Mouse (Mus musculus): ENCODE results near the gene Prom1. TPM values are rescaled to one million over a fixed set of nuclear protein-coding genes. Genes with fewer than 3 reads are reported as not detected.

The Prom1 gene
- polyA plus RNA-seq, 1 experiment from 2014 or later = 136 TPM

GRCm38 (mm10) chr5:43997626-43998025, 104.2 kb downstream of the Prom1 start:
- no peak overlapping the region for H3K4me3 ChIP-seq (ENCODE audit: low read depth, low read length)
- DNase-seq (ENCODE audit: low spot score) = no peak
- H3K27me3 ChIP-seq (ENCODE audit: control insufficient read depth, insufficient read depth, low read length) = no peaks in the 10 kb centered on the region

DNA sequence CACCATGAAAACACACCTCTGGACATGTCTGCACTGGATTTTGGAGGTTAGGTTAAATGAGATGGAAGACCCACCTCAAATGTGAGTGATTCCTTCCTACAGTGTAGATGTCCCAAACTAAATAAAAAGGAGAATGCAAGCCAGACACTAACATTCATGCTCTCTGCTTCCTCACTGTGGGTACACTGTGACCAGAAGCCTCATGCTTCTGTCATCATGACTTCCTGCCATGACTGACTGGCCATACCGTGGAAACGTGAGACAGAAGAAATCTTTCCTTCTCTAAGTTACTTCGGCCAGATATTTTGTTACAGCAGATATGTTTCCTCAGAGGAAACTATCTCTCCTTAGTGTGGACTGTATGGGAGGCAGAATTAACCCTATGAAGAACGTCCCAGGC, 105.7 kb downstream of the Prom1 start:
- no peaks in the 10 kb centered on the region for H3K36me3 ChIP-seq (ENCODE audit: control insufficient read depth, insufficient read depth, low read length)
- WGBS = 81% methylated on average over 4 of the region's 4 CpGs
- no peaks in the 10 kb centered on the region for H3K27me3 ChIP-seq (ENCODE audit: control insufficient read depth, insufficient read depth, low read length)
- H3K4me2 ChIP-seq (replicated peaks; ENCODE audit: low read depth, low read length) = no peak overlapping the region
- no peaks in the 10 kb centered on the region for H3K9me3 ChIP-seq (ENCODE audit: control insufficient read depth, low read length)
- no peak for DNase-seq (ENCODE audit: low spot score)
- no peak overlapping the region for H3K27ac ChIP-seq (ENCODE audit: low read depth, low read length)
- no peak overlapping the region for H3K4me3 ChIP-seq (ENCODE audit: low read depth, low read length)
- no peak for ATAC-seq (ENCODE audit: low FRiP score)
- no peaks in the 10 kb centered on the region for H3K4me1 ChIP-seq (replicated peaks; ENCODE audit: control insufficient read depth, insufficient read depth, low read length)
- H3K9ac ChIP-seq (ENCODE audit: low read depth, low read length) = no peak overlapping the region

More at GRCm38 (mm10) chr5:43997626-43998025, 104.2 kb downstream of the Prom1 start:
- H3K9ac ChIP-seq (ENCODE audit: low read depth, low read length) = no peak overlapping the region
- ATAC-seq (ENCODE audit: low FRiP score) = no peak
- no peaks in the 10 kb centered on the region for H3K4me1 ChIP-seq (replicated peaks; ENCODE audit: control insufficient read depth, insufficient read depth, low read length)
- peaks cover 5% of the 10 kb centered on the region; the same call in 1 of the 2 replicates for H3K36me3 ChIP-seq (ENCODE audit: control insufficient read depth, insufficient read depth, low read length)
- no peak overlapping the region for H3K4me2 ChIP-seq (replicated peaks; ENCODE audit: low read depth, low read length)
- H3K27ac ChIP-seq (ENCODE audit: low read depth, low read length) = no peak overlapping the region
- no peaks in the 10 kb centered on the region for H3K9me3 ChIP-seq (ENCODE audit: control insufficient read depth, low read length)
- WGBS = 93% methylated on average over 8 of the region's 8 CpGs

DNA sequence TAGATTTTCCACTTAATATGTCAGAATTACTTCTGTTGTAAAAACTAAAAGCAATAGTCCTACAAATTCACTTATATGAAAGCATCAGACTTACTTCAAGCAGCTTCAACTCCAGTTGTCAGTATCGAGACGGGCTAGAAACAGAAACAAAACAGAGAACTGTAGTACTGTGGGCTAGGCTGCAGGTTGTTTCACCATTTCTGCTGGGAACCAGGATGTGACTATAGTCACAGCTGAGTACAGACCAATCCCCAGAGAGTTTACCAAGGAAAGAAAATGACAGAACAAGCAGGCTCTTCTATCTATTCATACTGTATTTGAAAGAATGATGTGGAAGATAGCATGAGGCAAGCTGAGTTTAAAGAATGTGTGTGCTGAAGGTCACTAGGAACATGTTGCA, 106.9 kb downstream of the Prom1 start:
- Histone ChIP-seq H3K9me3 (ENCODE audit: control insufficient read depth, low read length) (no peaks in the 10 kb centered on the region), H3K4me1 (replicated peaks; ENCODE audit: control insufficient read depth, insufficient read depth, low read length) (no peaks in the 10 kb centered on the region), H3K4me3 (ENCODE audit: low read depth, low read length) (no peak overlapping the region), H3K4me2 (replicated peaks; ENCODE audit: low read depth, low read length) (no peak overlapping the region), H3K9ac (ENCODE audit: low read depth, low read length) (no peak overlapping the region), H3K27ac (ENCODE audit: low read depth, low read length) (no peak overlapping the region), H3K36me3 (ENCODE audit: control insufficient read depth, insufficient read depth, low read length) (no peaks in the 10 kb centered on the region), H3K27me3 (ENCODE audit: control insufficient read depth, insufficient read depth, low read length) (no peaks in the 10 kb centered on the region)
- ATAC-seq (ENCODE audit: low FRiP score) (no peak), DNase-seq (ENCODE audit: low spot score) (no peak)
- 89% methylated on average over 2 of the region's 2 CpGs for WGBS

- WGBS = 55% methylated on average over 6 of the region's 6 CpGs
- Histone ChIP-seq H3K4me3 (ENCODE audit: low read depth, low read length) (no peak overlapping the region), H3K36me3 (ENCODE audit: control insufficient read depth, insufficient read depth, low read length) (no peaks in the 10 kb centered on the region), H3K9me3 (ENCODE audit: control insufficient read depth, low read length) (no peaks in the 10 kb centered on the region), H3K27ac (ENCODE audit: low read depth, low read length) (no peak overlapping the region), H3K27me3 (ENCODE audit: control insufficient read depth, insufficient read depth, low read length) (no peaks in the 10 kb centered on the region), H3K4me1 (replicated peaks; ENCODE audit: control insufficient read depth, insufficient read depth, low read length) (no peaks in the 10 kb centered on the region), H3K9ac (ENCODE audit: low read depth, low read length) (no peak overlapping the region), H3K4me2 (replicated peaks; ENCODE audit: low read depth, low read length) (no peak overlapping the region)
- peak; percentile 51 for DNase-seq (ENCODE audit: low spot score)
- no peak for ATAC-seq (ENCODE audit: low FRiP score)
Measured at GRCm38 (mm10) chr5:43990316-43990715, 111.5 kb downstream of the Prom1 start.

DNA sequence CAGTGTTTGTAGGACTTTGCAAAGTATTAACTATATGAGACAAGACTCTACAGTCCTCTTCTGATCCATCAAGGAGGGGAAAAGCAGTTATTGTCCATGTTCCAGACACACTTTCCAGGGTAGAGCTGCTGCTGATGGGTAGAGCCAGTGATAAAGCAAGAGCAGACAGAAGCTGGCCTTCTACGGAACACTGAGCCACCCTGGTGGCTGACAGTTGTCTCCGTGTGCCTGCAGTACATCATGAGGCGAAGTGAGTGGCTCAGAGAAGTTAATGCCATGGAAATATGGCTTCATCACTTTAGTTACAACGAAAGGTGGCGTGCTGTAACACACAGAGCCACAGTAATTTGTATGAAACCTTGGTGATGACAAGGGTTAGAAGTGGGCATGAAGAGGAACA, 112.8 kb downstream of the Prom1 start:
- H3K9ac ChIP-seq (ENCODE audit: low read depth, low read length) = no peak overlapping the region
- H3K27me3 ChIP-seq (ENCODE audit: control insufficient read depth, insufficient read depth, low read length) = no peaks in the 10 kb centered on the region
- H3K27ac ChIP-seq (ENCODE audit: low read depth, low read length) = no peak overlapping the region
- no peaks in the 10 kb centered on the region for H3K9me3 ChIP-seq (ENCODE audit: control insufficient read depth, low read length)
- no peak overlapping the region for H3K4me2 ChIP-seq (replicated peaks; ENCODE audit: low read depth, low read length)
- no peaks in the 10 kb centered on the region for H3K36me3 ChIP-seq (ENCODE audit: control insufficient read depth, insufficient read depth, low read length)
- no peaks in the 10 kb centered on the region for H3K4me1 ChIP-seq (replicated peaks; ENCODE audit: control insufficient read depth, insufficient read depth, low read length)
- 81% methylated on average over 5 of the region's 5 CpGs for WGBS
- H3K4me3 ChIP-seq (ENCODE audit: low read depth, low read length) = no peak overlapping the region
- DNase-seq (ENCODE audit: low spot score) (no peak), ATAC-seq (ENCODE audit: low FRiP score) (no peak)

DNA sequence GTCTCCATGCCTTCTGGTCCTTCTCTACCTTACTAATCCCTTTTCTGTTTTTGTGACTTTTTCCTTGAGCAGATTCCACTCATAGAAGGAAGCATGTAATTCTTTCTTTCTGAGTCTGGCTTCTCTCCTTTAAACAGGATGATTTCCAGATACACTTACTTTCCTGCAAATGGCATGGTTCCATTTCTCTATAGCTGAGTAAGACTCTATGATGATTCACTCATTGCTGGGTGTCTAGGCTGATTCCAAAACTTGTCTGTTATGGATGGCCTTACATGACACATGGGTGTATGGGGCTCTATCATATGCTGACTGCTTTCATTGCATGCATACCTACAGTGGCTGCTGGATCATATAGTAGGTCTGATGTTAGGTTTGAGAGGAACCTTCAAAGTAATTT, 115.6 kb downstream of the Prom1 start:
- Histone ChIP-seq H3K4me2 (replicated peaks; ENCODE audit: low read depth, low read length) (no peak overlapping the region), H3K9ac (ENCODE audit: low read depth, low read length) (no peak overlapping the region), H3K4me1 (replicated peaks; ENCODE audit: control insufficient read depth, insufficient read depth, low read length) (no peaks in the 10 kb centered on the region), H3K27ac (ENCODE audit: low read depth, low read length) (no peak overlapping the region), H3K36me3 (ENCODE audit: control insufficient read depth, insufficient read depth, low read length) (no peaks in the 10 kb centered on the region), H3K4me3 (ENCODE audit: low read depth, low read length) (no peak overlapping the region), H3K27me3 (ENCODE audit: control insufficient read depth, insufficient read depth, low read length) (no peaks in the 10 kb centered on the region), H3K9me3 (ENCODE audit: control insufficient read depth, low read length) (no peaks in the 10 kb centered on the region)
- ATAC-seq (ENCODE audit: low FRiP score) (no peak), DNase-seq (ENCODE audit: low spot score) (no peak)

DNA sequence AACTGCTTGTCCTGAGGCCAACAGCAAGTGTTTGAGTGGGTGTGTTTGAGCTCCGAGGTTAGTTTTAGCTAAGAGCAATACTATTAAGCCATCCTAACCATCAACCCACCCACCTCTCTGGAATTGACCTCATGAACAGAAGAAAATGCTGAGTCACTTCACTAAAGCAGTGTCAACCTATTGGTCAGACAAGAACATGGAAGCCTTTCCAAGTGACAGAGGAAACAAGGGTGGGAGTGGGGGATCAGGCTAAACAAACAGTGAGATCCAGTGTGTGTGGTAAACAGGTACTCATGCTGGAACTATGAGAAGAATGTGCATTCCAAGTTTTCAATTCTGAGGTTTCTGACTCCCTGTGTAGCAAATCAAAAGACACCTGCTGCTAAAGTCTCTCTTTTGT, 118.9 kb downstream of the Prom1 start:
- whole genome bisulfite sequencing = 59% methylated on average over 1 of the region's 1 CpGs
- no peak for ATAC-seq (ENCODE audit: low FRiP score)
- Histone ChIP-seq H3K27ac (ENCODE audit: low read depth, low read length) (no peak overlapping the region), H3K4me2 (replicated peaks; ENCODE audit: low read depth, low read length) (no peak overlapping the region), H3K27me3 (ENCODE audit: control insufficient read depth, insufficient read depth, low read length) (no peaks in the 10 kb centered on the region), H3K9me3 (ENCODE audit: control insufficient read depth, low read length) (no peaks in the 10 kb centered on the region), H3K4me3 (ENCODE audit: low read depth, low read length) (no peak overlapping the region), H3K36me3 (ENCODE audit: control insufficient read depth, insufficient read depth, low read length) (no peaks in the 10 kb centered on the region), H3K9ac (ENCODE audit: low read depth, low read length) (no peak overlapping the region), H3K4me1 (replicated peaks; ENCODE audit: control insufficient read depth, insufficient read depth, low read length) (no peaks in the 10 kb centered on the region)
- DNase-seq (ENCODE audit: low spot score) = no peak

DNA sequence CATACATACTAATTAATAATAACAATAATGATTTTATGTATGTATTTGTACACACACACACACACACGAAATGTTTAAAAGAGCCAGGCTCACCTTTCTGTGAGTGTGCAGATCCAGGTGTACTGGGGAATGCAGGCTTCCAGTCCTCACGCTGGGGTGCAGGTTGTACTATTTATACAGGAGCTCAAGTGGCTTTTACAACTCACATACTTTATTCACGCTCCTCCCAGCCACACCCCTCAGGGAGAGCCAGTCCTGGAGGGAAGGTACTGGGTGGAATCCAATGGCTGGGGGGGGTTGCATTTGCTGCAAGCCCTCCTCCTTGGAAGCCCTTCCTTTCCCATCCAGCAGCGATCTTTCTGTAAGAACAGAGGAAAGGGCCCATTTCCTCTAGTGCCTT, 120.2 kb downstream of the Prom1 start, which contains the start of gene Fgfbp1:
Gene Fgfbp1 (minus strand): TSS at position 160 of the 400 bp plus-strand sequence.
- DNase-seq (ENCODE audit: low spot score) (no peak), ATAC-seq (ENCODE audit: low FRiP score) (no peak)
- H3K4me2 ChIP-seq (replicated peaks; ENCODE audit: low read depth, low read length) = no peak within 1 kb of the TSS
- H3K9ac ChIP-seq (ENCODE audit: low read depth, low read length) = no peak within 1 kb of the TSS
- no peak within 1 kb of the TSS for H3K27ac ChIP-seq (ENCODE audit: low read depth, low read length)
- no peaks in the 10 kb centered on the region for H3K36me3 ChIP-seq (ENCODE audit: control insufficient read depth, insufficient read depth, low read length)
- WGBS = 55% methylated on average over 4 of the region's 4 CpGs
- no peaks in the 10 kb centered on the region for H3K27me3 ChIP-seq (ENCODE audit: control insufficient read depth, insufficient read depth, low read length)
- no peaks in the 10 kb centered on the region for H3K4me1 ChIP-seq (replicated peaks; ENCODE audit: control insufficient read depth, insufficient read depth, low read length)
- no peaks in the 10 kb centered on the region for H3K9me3 ChIP-seq (ENCODE audit: control insufficient read depth, low read length)
- H3K4me3 ChIP-seq (ENCODE audit: low read depth, low read length) = no peak within 1 kb of the TSS

DNA sequence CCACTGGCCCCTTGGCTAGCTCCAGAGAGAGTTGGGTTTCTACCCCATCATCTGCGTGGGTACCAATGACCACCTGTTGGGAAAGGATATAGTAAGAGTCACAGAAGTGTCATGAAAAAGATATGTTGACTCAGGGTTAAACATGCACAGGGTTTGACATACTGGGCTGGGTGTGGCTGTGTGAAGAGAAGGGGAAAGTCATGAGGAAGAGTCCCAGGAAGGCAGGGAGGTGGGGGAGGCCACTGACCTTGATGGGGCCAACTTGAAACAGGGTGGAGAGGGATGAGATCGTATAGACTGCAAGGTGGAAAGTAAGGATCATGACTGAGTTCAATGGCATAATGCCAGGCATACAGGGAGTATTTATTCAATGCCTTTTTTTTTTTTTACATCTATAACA, 121.4 kb downstream of the Prom1 start:
- H3K4me3 ChIP-seq (ENCODE audit: low read depth, low read length) = no peak overlapping the region
- H3K4me2 ChIP-seq (replicated peaks; ENCODE audit: low read depth, low read length) = no peak overlapping the region
- no peak overlapping the region for H3K27ac ChIP-seq (ENCODE audit: low read depth, low read length)
- no peak overlapping the region for H3K9ac ChIP-seq (ENCODE audit: low read depth, low read length)
- DNase-seq (ENCODE audit: low spot score) (no peak), ATAC-seq (ENCODE audit: low FRiP score) (no peak)
- no peaks in the 10 kb centered on the region for H3K4me1 ChIP-seq (replicated peaks; ENCODE audit: control insufficient read depth, insufficient read depth, low read length)
- H3K36me3 ChIP-seq (ENCODE audit: control insufficient read depth, insufficient read depth, low read length) = no peaks in the 10 kb centered on the region
- no peaks in the 10 kb centered on the region for H3K27me3 ChIP-seq (ENCODE audit: control insufficient read depth, insufficient read depth, low read length)
- 79% methylated on average over 2 of the region's 2 CpGs for WGBS
- H3K9me3 ChIP-seq (ENCODE audit: control insufficient read depth, low read length) = no peaks in the 10 kb centered on the region

Measured in hindbrain, embryonic 11.5 days (tissue).